Mouse (Mus musculus) lung, adult 2 months (tissue): ENCODE measurements around the gene Ppm1l.

Source experiments
- CTCF ChIP-seq: fragments of 200-500 bp; IDR thresholded peaks from 2 replicates; pipeline ENCODE4 v1.5.1; 2011; ENCODE audit warnings: mild to moderate bottlenecking, low read length, control low read depth; ENCODE audit not compliant: insufficient read depth
- POLR2A ChIP-seq: fragments of 200-500 bp; IDR thresholded peaks from 2 replicates; pipeline ENCODE4 v1.6.1; 2011; ENCODE audit warnings: low read depth, mild to moderate bottlenecking, control low read depth, low read length, borderline replicate concordance; ENCODE audit errors: extremely low read depth

GRCm38 (mm10) chr3:69535941-69536647 lies 219.4 kb downstream of the Ppm1l start:
- TF ChIP-seq POLR2A = no peak
- TF ChIP-seq CTCF = no peak
